Mouse (Mus musculus): ENCODE data around the gene Ikzf3. TPM values are rescaled to one million over a fixed set of nuclear protein-coding genes. Genes with fewer than 3 reads are reported as not detected.

Ikzf3 gene
- polyA plus RNA-seq, 1 experiment: 0.32 TPM

Other genes starting within 250 kb of the Ikzf3 start
- gene Neurod2, start 216.4 kb downstream of the Ikzf3 start, polyA plus RNA-seq (2012; rRNA removed): 33.9 and 34.2 TPM in 2 replicates
- 104 and 156 TPM in 2 replicates for gene Ppp1r1b, start 197.6 kb downstream of the Ikzf3 start, polyA plus RNA-seq (2012; rRNA removed)
- 52.3 and 59.1 TPM in 2 replicates for gene Stard3, start 187.7 kb downstream of the Ikzf3 start, polyA plus RNA-seq (2012; rRNA removed)
- gene Tcap, start 162.2 kb downstream of the Ikzf3 start, polyA plus RNA-seq (2012; rRNA removed): 9.7 and 14.2 TPM in 2 replicates
- gene Pnmt, start 159.6 kb downstream of the Ikzf3 start, polyA plus RNA-seq (2012; rRNA removed): 0.84 and 1.1 TPM in 2 replicates
- gene Pgap3, start 145.5 kb downstream of the Ikzf3 start, polyA plus RNA-seq (2012; rRNA removed): 13.7 and 15.2 TPM in 2 replicates
- gene Erbb2, start 133.6 kb downstream of the Ikzf3 start, polyA plus RNA-seq (2012; rRNA removed): 3.0 and 3.2 TPM in 2 replicates
- 177 and 209 TPM in 2 replicates for gene Mien1, start 107.0 kb downstream of the Ikzf3 start, polyA plus RNA-seq (2012; rRNA removed)
- 1.6 and 2.0 TPM in 2 replicates for gene Grb7, start 99.6 kb downstream of the Ikzf3 start, polyA plus RNA-seq (2012; rRNA removed)
- 0.10 TPM in 1 of 2 replicates, not detected in the other for gene Zpbp2, start 5.1 kb upstream of the Ikzf3 start, polyA plus RNA-seq (2012; rRNA removed)
- gene Ormdl3, start 41.3 kb upstream of the Ikzf3 start, polyA plus RNA-seq (2012; rRNA removed): 54.6 and 57.1 TPM in 2 replicates
- not detected in 2 replicates for gene Lrrc3c, start 52.3 kb upstream of the Ikzf3 start, polyA plus RNA-seq (2012; rRNA removed)
- 0.25 and 0.36 TPM in 2 replicates for gene Gm12355, start 79.6 kb upstream of the Ikzf3 start, polyA plus RNA-seq (2012; rRNA removed)
- gene Gsdma3, start 80.3 kb upstream of the Ikzf3 start, polyA plus RNA-seq (2012; rRNA removed): not detected in 2 replicates
- gene Gsdma2, start 100.7 kb upstream of the Ikzf3 start, polyA plus RNA-seq (2012; rRNA removed): not detected in 2 replicates
- 0.15 and 0.16 TPM in 2 replicates for gene Gsdma, start 118.3 kb upstream of the Ikzf3 start, polyA plus RNA-seq (2012; rRNA removed)
- gene Psmd3, start 136.5 kb upstream of the Ikzf3 start, polyA plus RNA-seq (2012; rRNA removed): 166 and 177 TPM in 2 replicates
- gene Csf3, start 155.2 kb upstream of the Ikzf3 start, polyA plus RNA-seq (2012; rRNA removed): not detected in 2 replicates
- 137 and 157 TPM in 2 replicates for gene Med24, start 183.4 kb upstream of the Ikzf3 start, polyA plus RNA-seq (2012; rRNA removed)
- gene Thra, start 194.6 kb upstream of the Ikzf3 start, polyA plus RNA-seq (2012; rRNA removed): 770 and 851 TPM in 2 replicates
- 124 and 126 TPM in 2 replicates for gene Nr1d1, start 229.3 kb upstream of the Ikzf3 start, polyA plus RNA-seq (2012; rRNA removed)
- 112 and 123 TPM in 2 replicates for gene Msl1, start 249.5 kb upstream of the Ikzf3 start, polyA plus RNA-seq (2012; rRNA removed)